Mouse (Mus musculus) kidney, postnatal 36 days (tissue): ENCODE measurements at regions not wholly inside any gene's neighbourhood (a gene's known extent, or its start where the extent isn't known, plus 50 kb on each side); places are given as distances from the start of the nearest gene placed in this dataset.
A peak's percentile ranks its signal among the peaks of the same experiment; 100 is the strongest.

Experiments
- DNase-seq, 2 experiments: peaks; one replicate each; pipeline ENCODE4 v3.0.0; 2021 to 2022; ENCODE audit warnings: mixed read lengths in 2 of 2

GRCm38 (mm10) chr14:58596936-58597335, 526.6 kb downstream of the Fgf9 start:
- no peak for DNase-seq

GRCm38 (mm10) chr14:58581806-58582205, 511.5 kb downstream of the Fgf9 start:
- no peak for DNase-seq

- DNase-seq: no peak
Observed at GRCm38 (mm10) chr14:58570021-58570420, 499.7 kb downstream of the Fgf9 start.

GRCm38 (mm10) chr14:58567472-58567871, 497.1 kb downstream of the Fgf9 start:
- DNase-seq: no peak

- no peak for DNase-seq
Observed at GRCm38 (mm10) chr14:58563082-58563481, 492.7 kb downstream of the Fgf9 start.

- no peak for DNase-seq
Observed at GRCm38 (mm10) chr14:58550785-58551184, 480.4 kb downstream of the Fgf9 start.

GRCm38 (mm10) chr14:58545778-58546177, 475.4 kb downstream of the Fgf9 start:
- no peak for DNase-seq

GRCm38 (mm10) chr14:58543140-58543767, 472.9 kb downstream of the Fgf9 start:
- no peak for DNase-seq

- no peak for DNase-seq
Observed at GRCm38 (mm10) chr14:58538135-58538534, 467.8 kb downstream of the Fgf9 start.

- peak in 1 of 2 experiments; percentile 19 for DNase-seq
Observed at GRCm38 (mm10) chr14:58520976-58521549, 450.7 kb downstream of the Fgf9 start.

- DNase-seq: no peak
Observed at GRCm38 (mm10) chr14:58520384-58520783, 450.0 kb downstream of the Fgf9 start.

- no peak for DNase-seq
Observed at GRCm38 (mm10) chr14:58519086-58519485, 448.7 kb downstream of the Fgf9 start.

- no peak for DNase-seq
Observed at GRCm38 (mm10) chr14:58516543-58516942, 446.2 kb downstream of the Fgf9 start.

- DNase-seq: no peak
Observed at GRCm38 (mm10) chr14:58512177-58512576, 441.8 kb downstream of the Fgf9 start.

GRCm38 (mm10) chr14:58511571-58511985, 441.2 kb downstream of the Fgf9 start:
- DNase-seq: peak; percentile 68 to 76

- peak in 1 of 2 experiments; percentile 48 for DNase-seq
Observed at GRCm38 (mm10) chr14:58510790-58511189, 440.4 kb downstream of the Fgf9 start.

GRCm38 (mm10) chr14:58509106-58509505, 438.8 kb downstream of the Fgf9 start:
- no peak for DNase-seq

GRCm38 (mm10) chr14:58506490-58506889, 436.1 kb downstream of the Fgf9 start:
- no peak for DNase-seq

- no peak for DNase-seq
Observed at GRCm38 (mm10) chr14:58505841-58506240, 435.5 kb downstream of the Fgf9 start.

- no peak for DNase-seq
Observed at GRCm38 (mm10) chr14:58502890-58503289, 432.5 kb downstream of the Fgf9 start.

- DNase-seq: no peak
Observed at GRCm38 (mm10) chr14:58500014-58500413, 429.7 kb downstream of the Fgf9 start.

GRCm38 (mm10) chr14:58499501-58499900, 429.2 kb downstream of the Fgf9 start:
- DNase-seq: no peak

- no peak for DNase-seq
Observed at GRCm38 (mm10) chr14:58499071-58499470, 428.7 kb downstream of the Fgf9 start.

GRCm38 (mm10) chr14:58496902-58497301, 426.6 kb downstream of the Fgf9 start:
- DNase-seq: no peak
